Mouse (Mus musculus): ENCODE data around the gene Zc3h4.

- TF ChIP-seq POLR2A (IDR thresholded peaks at IDR 0.05; ENCODE audit: insufficient read length, low read depth) (no peak), MAX (IDR thresholded peaks at IDR 0.05; ENCODE audit: low read depth) (no peak)
Measured at GRCm38 (mm10) chr7:16441241-16441640, 40.5 kb downstream of the Zc3h4 start.
